Mouse (Mus musculus) erythroblast, embryonic 14.5 days (primary cell): ENCODE measurements around the gene Rab11fip5. TPM values are rescaled to one million over a fixed set of nuclear protein-coding genes. Genes with fewer than 3 reads are reported as not detected.

Experiments used
- H3K27me3 ChIP-seq: 2 replicates; pipeline ENCODE4 v1.6.1; 2012; ENCODE audit warnings: inconsistent platforms; ENCODE audit not compliant: control insufficient read depth
- H3K36me3 ChIP-seq: 2 replicates; pipeline ENCODE4 v1.6.1; 2012; ENCODE audit warnings: mild to moderate bottlenecking, inconsistent platforms; ENCODE audit not compliant: control insufficient read depth
- H3K4me1 ChIP-seq: 2 replicates; pipeline ENCODE4 v1.6.1; 2012; ENCODE audit warnings: inconsistent platforms; ENCODE audit not compliant: control insufficient read depth
- H3K4me3 ChIP-seq: replicated peaks from 2 replicates; pipeline ENCODE3; 2012; ENCODE audit warnings: moderate library complexity, mild to moderate bottlenecking, inconsistent platforms
- H3K9me3 ChIP-seq: 2 replicates; pipeline ENCODE4 v1.6.1; 2012; ENCODE audit warnings: low read length, inconsistent platforms, mixed read lengths; ENCODE audit not compliant: control insufficient read depth
- GATA1 ChIP-seq: IDR thresholded peaks from 2 replicates; pipeline ENCODE4 v1.6.1; 2012; ENCODE audit warnings: low read length, inconsistent platforms, mixed read lengths
- TAL1 ChIP-seq: IDR thresholded peaks from 3 replicates; pipeline ENCODE4 v1.6.1; 2012; ENCODE audit warnings: low read length, inconsistent platforms, mixed read lengths
- polyA plus RNA-seq: library from polyadenylated mRNA; stranded (reverse); fragments of >175 nt; gene quantifications from 2 replicates; pipeline ENCODE4 v1.2.3, GENCODE M21; 2012

Rab11fip5 gene
- 0.01 and 0.03 TPM in 2 replicates for polyA plus RNA-seq

GRCm38 (mm10) chr6:85373951-85374733 lies at the start of gene Rab11fip5:
TSS of gene Rab11fip5 (minus strand) at chr6:85374634.
- H3K4me3 ChIP-seq = peak within 1 kb of the TSS; percentile 66
- H3K9me3 ChIP-seq = no peaks in the 10 kb centered on the region
- H3K4me1 ChIP-seq = peaks cover 49% of the 10 kb centered on the region
- no peaks in the 10 kb centered on the region for H3K36me3 ChIP-seq
- TF ChIP-seq GATA1 = no peak
- peaks cover 15% of the 10 kb centered on the region for H3K27me3 ChIP-seq

- H3K9me3 ChIP-seq = no peaks in the 10 kb centered on the region
- TF ChIP-seq GATA1 (no peak), TAL1 (no peak)
- no peak within 1 kb of the TSS for H3K4me3 ChIP-seq
- H3K36me3 ChIP-seq = no peaks in the 10 kb centered on the region
- H3K4me1 ChIP-seq = no peaks in the 10 kb centered on the region
- peaks cover 34% of the 10 kb centered on the region for H3K27me3 ChIP-seq
Measured at GRCm38 (mm10) chr6:85423836-85424379, 49.5 kb upstream of the Rab11fip5 start, which contains the start of gene Noto. TSS of gene Noto (plus strand) at chr6:85423886.

- no peaks in the 10 kb centered on the region for H3K36me3 ChIP-seq
- H3K4me3 ChIP-seq = no peak overlapping the region
- peaks cover 22% of the 10 kb centered on the region for H3K27me3 ChIP-seq
- H3K4me1 ChIP-seq = no peaks in the 10 kb centered on the region
- TF ChIP-seq TAL1 = no peak
- TF ChIP-seq GATA1 = no peak
- no peaks in the 10 kb centered on the region for H3K9me3 ChIP-seq
Measured at GRCm38 (mm10) chr6:85419150-85419549, 44.7 kb upstream of the Rab11fip5 start.

- Histone ChIP-seq H3K4me1 (no peaks in the 10 kb centered on the region), H3K4me3 (no peak overlapping the region), H3K27me3 (peaks cover 9% of the 10 kb centered on the region), H3K36me3 (no peaks in the 10 kb centered on the region), H3K9me3 (no peaks in the 10 kb centered on the region)
- no peak for TF ChIP-seq GATA1
- no peak for TF ChIP-seq TAL1
Measured at GRCm38 (mm10) chr6:85415829-85416228, 41.4 kb upstream of the Rab11fip5 start.

- H3K4me3 ChIP-seq = no peak overlapping the region
- H3K9me3 ChIP-seq = no peaks in the 10 kb centered on the region
- no peaks in the 10 kb centered on the region for H3K4me1 ChIP-seq
- TF ChIP-seq TAL1 = no peak
- TF ChIP-seq GATA1 = no peak
- no peaks in the 10 kb centered on the region for H3K36me3 ChIP-seq
- H3K27me3 ChIP-seq = peaks cover 49% of the 10 kb centered on the region
Measured at GRCm38 (mm10) chr6:85410771-85411273, 36.4 kb upstream of the Rab11fip5 start.

- H3K4me3 ChIP-seq = no peak overlapping the region
- TF ChIP-seq TAL1 (no peak), GATA1 (no peak)
- H3K27me3 ChIP-seq = peaks cover 53% of the 10 kb centered on the region
- H3K4me1 ChIP-seq = no peaks in the 10 kb centered on the region
- H3K36me3 ChIP-seq = no peaks in the 10 kb centered on the region
- H3K9me3 ChIP-seq = no peaks in the 10 kb centered on the region
Measured at GRCm38 (mm10) chr6:85409003-85409402, 34.6 kb upstream of the Rab11fip5 start.

- H3K4me3 ChIP-seq = no peak overlapping the region
- no peaks in the 10 kb centered on the region for H3K4me1 ChIP-seq
- H3K36me3 ChIP-seq = no peaks in the 10 kb centered on the region
- TF ChIP-seq TAL1 (no peak), GATA1 (no peak)
- peaks cover 23% of the 10 kb centered on the region for H3K27me3 ChIP-seq
- no peaks in the 10 kb centered on the region for H3K9me3 ChIP-seq
Measured at GRCm38 (mm10) chr6:85403039-85403438, 28.6 kb upstream of the Rab11fip5 start.

- no peaks in the 10 kb centered on the region for H3K36me3 ChIP-seq
- no peak overlapping the region for H3K4me3 ChIP-seq
- no peaks in the 10 kb centered on the region for H3K9me3 ChIP-seq
- H3K27me3 ChIP-seq = peaks cover 19% of the 10 kb centered on the region
- H3K4me1 ChIP-seq = no peaks in the 10 kb centered on the region
- TF ChIP-seq TAL1 = no peak
Measured at GRCm38 (mm10) chr6:85402613-85403012, 28.2 kb upstream of the Rab11fip5 start.

- H3K4me1 ChIP-seq = no peaks in the 10 kb centered on the region
- peaks cover 3% of the 10 kb centered on the region; the same call in 1 of the 2 replicates for H3K9me3 ChIP-seq
- peaks cover 5% of the 10 kb centered on the region for H3K27me3 ChIP-seq
- no peak for TF ChIP-seq GATA1
- no peak for TF ChIP-seq TAL1
- H3K36me3 ChIP-seq = no peaks in the 10 kb centered on the region
- no peak overlapping the region for H3K4me3 ChIP-seq
Measured at GRCm38 (mm10) chr6:85399715-85400114, 25.3 kb upstream of the Rab11fip5 start.
